In genomic region chr7:120823248-120823647, GRCm38 (mm10) we compare ENCODE assay signal across 9 mouse cellular contexts. TPM values are rescaled to one million over a fixed set of nuclear protein-coding genes. Genes with fewer than 3 reads are reported as not detected.
DNase-seq lines count a peak whose midpoint lies in the region; ATAC-seq and TF ChIP-seq lines count a peak whose summit lies in the region.
"Had no signal": no experiment of that assay in that cellular context is flagged by ENCODE, and none has a peak within 500 bp of the region (broad histone marks: within the 10 kb centered on the region; RNA-seq: fewer than 3 reads in every experiment).

No protein-coding gene starts in this region.

- H3K9me3 ChIP-seq in heart, postnatal 0 days (replicated peaks; ENCODE audit: control insufficient read depth, low read length), result no peaks in the 10 kb centered on the region
- no peaks in the 10 kb centered on the region for H3K9me3 ChIP-seq in lung, postnatal 0 days (ENCODE audit: low read length)
- H3K9me3 ChIP-seq: heart, embryonic 13.5 days had no signal

- no peak overlapping the region for H3K4me2 ChIP-seq in heart, postnatal 0 days (ENCODE audit: low read depth, low read length)
- no peak overlapping the region for H3K4me2 ChIP-seq in lung, postnatal 0 days (replicated peaks; ENCODE audit: low read depth, low read length)
- H3K4me2 ChIP-seq: heart, embryonic 13.5 days had no signal

- peaks cover 4% of the 10 kb centered on the region for H3K4me1 ChIP-seq in cortical plate, adult 2 months (ENCODE audit: control insufficient read depth, insufficient read depth, low read length)
- H3K4me1 ChIP-seq in heart, postnatal 0 days (ENCODE audit: control insufficient read depth, insufficient read depth), result no peaks in the 10 kb centered on the region
- no peaks in the 10 kb centered on the region for H3K4me1 ChIP-seq in lung, postnatal 0 days (ENCODE audit: insufficient read depth, low read depth, low read length)
- peaks cover 2% of the 10 kb centered on the region for H3K4me1 ChIP-seq in olfactory bulb, adult 2 months (ENCODE audit: control insufficient read depth, insufficient read depth, low read length)
- H3K4me1 ChIP-seq: heart, embryonic 13.5 days had no signal

- TF ChIP-seq EP300 in heart, postnatal 0 days (IDR thresholded peaks at IDR 0.05; ENCODE audit: low read depth), result no peak
- TF ChIP-seq EP300 in lung, postnatal 0 days (IDR thresholded peaks at IDR 0.05), result no peak

- H3K27me3 ChIP-seq in heart, postnatal 0 days (ENCODE audit: control insufficient read depth, insufficient read depth, low read length), result no peaks in the 10 kb centered on the region
- H3K27me3 ChIP-seq in lung, postnatal 0 days (replicated peaks; ENCODE audit: insufficient read depth, low read length), result no peaks in the 10 kb centered on the region

- no peak for TF ChIP-seq POLR2A in cortical plate, adult 2 months (IDR thresholded peaks at IDR 0.05; ENCODE audit: extremely low read depth, insufficient read depth, low read length)
- no peak for TF ChIP-seq POLR2A in olfactory bulb, adult 2 months (IDR thresholded peaks at IDR 0.05; ENCODE audit: insufficient read depth, low read depth, low read length)

- WGBS in heart, postnatal 0 days, result 26% methylated on average over 5 of the region's 5 CpGs
- 19% methylated on average over 5 of the region's 5 CpGs for WGBS in lung, postnatal 0 days
- 19% methylated on average over 5 of the region's 5 CpGs for WGBS in olfactory bulb, adult 2 months

- ATAC-seq in heart, postnatal 0 days (ENCODE audit: insufficient read depth, low read depth), result peak; percentile 62; the same call in 1 of the 2 replicates
- peak; percentile 52; the same call in 1 of the 2 replicates for ATAC-seq in lung, postnatal 0 days

- no peak overlapping the region for H3K27ac ChIP-seq in cortical plate, adult 2 months (ENCODE audit: insufficient read depth, low read length)
- no peak overlapping the region for H3K27ac ChIP-seq in heart, postnatal 0 days (ENCODE audit: low read depth)
- H3K27ac ChIP-seq in lung, postnatal 0 days (ENCODE audit: low read length), result no peak overlapping the region
- no peak overlapping the region for H3K27ac ChIP-seq in olfactory bulb, adult 2 months (ENCODE audit: insufficient read depth, low read depth, low read length)
- H3K27ac ChIP-seq: heart, embryonic 13.5 days had no signal

- peak; percentile 42 to 63 for DNase-seq in CD8-positive naive resting alpha-beta T cell, adult 2 months (ENCODE audit: low read depth in 2 of 2, low spot score in 2 of 2)
- peak; percentile 54 for DNase-seq in R1 (ENCODE audit: low read depth, low spot score)
- peak; percentile 58 for DNase-seq in heart, postnatal 0 days (ENCODE audit: low spot score)
- DNase-seq in kidney, postnatal 25 days, result peak; percentile 65 to 82
- DNase-seq in lung, postnatal 0 days (ENCODE audit: low spot score), result peak; percentile 80
- DNase-seq in thymus, postnatal 4 days, result peak; percentile 80

- H3K9ac ChIP-seq in heart, postnatal 0 days (replicated peaks; ENCODE audit: low read depth, low read length), result no peak overlapping the region
- no peak overlapping the region for H3K9ac ChIP-seq in lung, postnatal 0 days (replicated peaks; ENCODE audit: low read depth)
- H3K9ac ChIP-seq: heart, embryonic 13.5 days had no signal

- TF ChIP-seq CTCF in cortical plate, adult 2 months (IDR thresholded peaks at IDR 0.05; ENCODE audit: extremely low read depth, insufficient read depth, low read length), result peak; percentile 85
- TF ChIP-seq CTCF in heart, postnatal 0 days (IDR thresholded peaks at IDR 0.05; ENCODE audit: low read depth), result peak; percentile 90
- peak; percentile 90 for TF ChIP-seq CTCF in lung, postnatal 0 days (IDR thresholded peaks at IDR 0.05)
- peak; percentile 37; the same call in 1 of the 2 replicates for TF ChIP-seq CTCF in olfactory bulb, adult 2 months (IDR thresholded peaks at IDR 0.05; ENCODE audit: insufficient read depth, low read depth, low read length)

- no peak overlapping the region for H3K4me3 ChIP-seq in cortical plate, adult 2 months (ENCODE audit: insufficient read depth, low read length)
- H3K4me3 ChIP-seq in heart, postnatal 0 days (ENCODE audit: low read depth, low read length), result no peak overlapping the region
- H3K4me3 ChIP-seq in lung, postnatal 0 days (ENCODE audit: low read depth, low read length), result no peak overlapping the region
- H3K4me3 ChIP-seq in olfactory bulb, adult 2 months (ENCODE audit: insufficient read depth, low read depth, low read length), result no peak overlapping the region
- H3K4me3 ChIP-seq: heart, embryonic 13.5 days had no signal

- H3K36me3 ChIP-seq in heart, postnatal 0 days (replicated peaks; ENCODE audit: control insufficient read depth, insufficient read depth, low read length), result no peaks in the 10 kb centered on the region
- H3K36me3 ChIP-seq in lung, postnatal 0 days (ENCODE audit: insufficient read depth, low read length), result no peaks in the 10 kb centered on the region
- H3K36me3 ChIP-seq: heart, embryonic 13.5 days had no signal

RNA-seq across cellular contexts. Expression of gene Gm5737, which starts 11.1 kb away (rescaled TPM):
- not detected in 2 replicates for polyA plus RNA-seq in cortical plate, adult 2 months (2012; rRNA removed)
- not detected in 2 replicates for total RNA-seq in heart, postnatal 0 days (2014; rRNA removed; ENCODE audit: low replicate concordance)
- not detected in 2 replicates for polyA plus RNA-seq in heart, postnatal 0 days (2015; fragmentation: Nextera tagmentation; extraction: Ambion mirVana)
- not detected in 2 replicates for polyA plus RNA-seq in lung, postnatal 0 days (2015; fragmentation: Nextera tagmentation; extraction: Ambion mirVana)
- polyA plus RNA-seq in olfactory bulb, adult 2 months (2012; ENCODE audit: insufficient read depth, insufficient read length, low replicate concordance, missing spikeins), result not detected in 2 replicates
- polyA plus RNA-seq: heart, embryonic 13.5 days had no signal

RNA-seq across cellular contexts. Expression of gene Eef2k, which starts 19.4 kb away (rescaled TPM):
- polyA plus RNA-seq in cortical plate, adult 2 months (2012; rRNA removed), result 33.8 and 36.2 TPM in 2 replicates
- 31.9 and 48.2 TPM in 2 replicates for total RNA-seq in heart, postnatal 0 days (2014; rRNA removed; ENCODE audit: low replicate concordance)
- polyA plus RNA-seq in heart, postnatal 0 days (2015; fragmentation: Nextera tagmentation; extraction: Ambion mirVana), result 22.7 and 23.6 TPM in 2 replicates
- polyA plus RNA-seq in lung, postnatal 0 days (2015; fragmentation: Nextera tagmentation; extraction: Ambion mirVana), result 16.0 and 16.8 TPM in 2 replicates
- not detected in 2 replicates for polyA plus RNA-seq in olfactory bulb, adult 2 months (2012; ENCODE audit: insufficient read depth, insufficient read length, low replicate concordance, missing spikeins)

Comparison
In these comparisons a context has a peak if more than half of its experiments do, and no peak if none do; other contexts are left out.
1. CTCF ChIP-seq: peak in every context shown above with its lines; median percentile 90 in heart, postnatal 0 days; 90 in lung, postnatal 0 days; 85 in cortical plate, adult 2 months; 37 in olfactory bulb, adult 2 months.
2. RNA of gene Eef2k, which starts 19.4 kb away (polyA plus RNA-seq): 33.8 to 36.2 TPM in cortical plate, adult 2 months, 22.7 to 23.6 TPM in heart, postnatal 0 days and 16.0 to 16.8 TPM in lung, postnatal 0 days; not detected in olfactory bulb, adult 2 months; every median in the first group is over 10 times any median in the second.
3. Peak in every context shown above with its lines, with median percentiles within 50 percentile points of each other: DNase-seq.